Mouse (Mus musculus): ENCODE measurements around the gene Sytl3.
"Not testable (repeated sequence)": the region's sequence is repeated elsewhere in the genome, so short reads cannot be mapped to it uniquely, and the experiment has no call there.

GRCm38 (mm10) chr17:6635781-6636180 lies 23.1 kb upstream of the Sytl3 start:
- not testable (repeated sequence) for TF ChIP-seq CTCF, EP300 (IDR thresholded peaks at IDR 0.05; ENCODE audit: low read depth)
